Mouse (Mus musculus) kidney, adult 18-20 months (tissue): ENCODE measurements around the gene Kcnh2.

ENCODE experiments used
- DNase-seq: peaks from one replicate; pipeline ENCODE4 v3.0.0; 2021

Gene Kcnh2

GRCm38 (mm10) chr5:24307118-24307777, 44.2 kb downstream of the Kcnh2 start:
- DNase-seq, result no peak

DNA sequence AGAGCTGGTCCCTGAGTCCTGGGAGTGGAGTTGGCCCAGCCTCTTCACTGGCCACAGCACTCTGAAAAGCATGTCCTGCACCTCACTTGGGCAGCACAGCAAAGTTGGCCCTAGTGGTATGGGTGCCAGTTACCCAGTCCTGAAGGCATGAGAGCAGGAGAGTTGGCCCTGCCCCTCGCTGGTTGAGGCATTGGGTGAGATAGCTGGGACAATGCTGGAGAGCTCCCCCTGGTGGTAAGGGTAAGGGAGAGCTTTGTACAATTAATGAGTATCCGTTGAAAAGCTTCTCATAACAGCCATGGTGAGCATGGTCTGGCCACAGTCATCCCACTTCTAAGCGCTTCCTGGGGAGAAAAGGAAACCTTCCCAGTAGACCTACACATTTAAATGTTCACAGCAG, 48.2 kb downstream of the Kcnh2 start:
- no peak for DNase-seq

DNA sequence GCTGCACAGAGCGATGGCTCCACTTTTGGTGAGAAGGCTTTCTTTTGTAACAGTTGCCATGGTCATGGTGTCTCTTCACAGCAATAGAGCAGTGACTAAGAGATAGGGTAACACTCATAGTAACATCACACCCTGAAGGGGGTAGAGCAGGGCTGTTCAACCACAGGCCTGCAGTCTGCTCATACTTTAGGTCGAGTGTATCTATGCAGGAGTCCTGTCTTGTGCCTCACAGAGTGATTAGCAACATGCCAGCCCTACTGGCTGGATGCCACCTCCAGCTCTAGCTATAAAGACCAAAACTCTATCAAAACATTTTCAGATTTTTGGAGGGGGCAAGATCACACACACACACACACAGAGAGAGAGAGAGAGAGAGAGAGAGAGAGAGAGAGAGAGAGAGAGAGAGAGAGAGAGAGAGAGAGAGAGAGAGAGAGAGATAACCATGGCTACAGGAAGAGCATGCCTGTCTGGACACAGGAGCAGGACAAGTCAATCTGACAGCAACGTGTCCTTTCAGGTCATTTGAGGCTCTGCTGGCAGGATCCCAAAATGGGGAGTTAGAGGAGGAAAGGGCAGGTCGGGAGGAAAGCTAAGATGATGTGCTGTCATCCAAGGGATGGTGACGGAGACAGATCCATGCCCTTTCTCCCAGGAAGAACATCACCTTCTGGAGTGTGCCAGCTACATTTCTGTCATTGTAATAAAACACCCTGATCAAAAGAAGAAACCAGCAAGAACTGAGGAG, 51.4 kb downstream of the Kcnh2 start:
- DNase-seq, result no peak

DNA sequence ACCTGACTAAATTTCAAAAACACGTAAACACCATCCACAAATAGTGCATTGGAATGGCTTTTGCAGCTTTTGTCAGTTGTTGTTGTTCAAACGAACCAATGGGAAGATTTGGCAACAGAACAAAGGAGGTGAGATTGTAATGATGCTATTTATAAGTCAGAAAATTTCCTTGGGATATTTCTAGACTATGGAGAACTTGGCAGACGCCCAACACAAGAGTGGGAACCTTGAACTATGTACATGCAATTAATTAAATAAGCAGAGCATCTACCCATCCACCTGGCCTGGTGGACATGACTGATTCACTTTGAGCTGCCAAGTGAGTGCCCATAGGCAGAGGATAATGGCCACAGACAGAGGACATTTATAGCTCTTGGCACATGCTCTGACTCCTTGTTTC, 59.5 kb downstream of the Kcnh2 start:
- no peak for DNase-seq

DNA sequence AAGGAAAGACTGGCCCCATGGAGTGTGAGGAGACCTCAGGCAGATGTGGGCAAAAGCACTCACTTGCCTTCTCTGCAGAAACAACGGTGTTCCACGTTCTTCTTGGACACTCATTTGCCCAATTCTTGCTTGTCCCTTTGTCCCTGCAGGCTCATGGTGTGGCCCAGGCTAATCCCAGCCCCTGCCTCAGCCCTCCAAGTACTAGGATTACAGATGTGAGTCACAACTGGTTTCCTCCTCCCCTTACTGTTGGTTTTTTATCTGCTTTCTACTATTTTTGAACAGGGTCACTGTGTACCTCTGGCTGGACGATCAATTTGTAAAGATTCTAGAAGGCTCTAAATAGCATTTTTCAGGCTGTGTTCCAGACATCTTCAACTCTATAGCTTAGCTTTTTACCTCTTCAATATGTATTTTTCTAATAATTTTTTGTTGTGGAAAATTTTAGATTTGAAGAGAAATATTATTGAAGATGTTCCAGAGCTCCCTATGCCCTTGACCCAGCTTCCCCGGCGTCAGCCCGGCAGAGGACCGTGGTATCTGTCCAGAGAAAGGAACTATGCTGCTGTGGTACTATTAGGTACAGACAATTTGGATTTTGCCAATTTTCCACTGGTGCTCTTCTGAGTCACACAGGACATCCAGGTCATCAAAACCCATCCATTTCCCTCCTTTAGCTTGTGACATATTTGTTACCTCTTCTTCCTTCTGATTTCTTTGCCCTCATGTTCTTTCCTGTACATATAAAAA, 65.0 kb downstream of the Kcnh2 start:
- no peak for DNase-seq

DNA sequence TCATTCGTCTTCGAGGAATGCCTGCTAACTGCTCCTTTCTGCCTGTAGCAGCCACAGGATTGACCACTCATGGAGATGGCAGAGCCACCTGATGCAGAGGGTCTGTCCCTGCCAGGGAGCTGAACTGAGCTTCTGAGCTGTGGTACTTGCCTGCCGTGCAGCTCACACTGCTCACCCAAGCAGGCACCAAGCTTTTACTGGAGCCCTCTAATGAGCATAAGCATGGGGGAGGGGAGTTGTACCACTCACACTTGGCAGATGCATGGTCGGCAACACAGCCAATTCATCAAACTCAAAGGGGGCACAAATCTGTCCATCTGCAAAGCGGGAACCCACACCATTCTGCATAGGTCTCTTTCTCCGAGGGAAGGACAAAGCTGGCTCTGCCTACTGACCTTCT, 67.3 kb downstream of the Kcnh2 start:
- DNase-seq, result no peak

GRCm38 (mm10) chr5:24283181-24283580, 68.2 kb downstream of the Kcnh2 start:
- DNase-seq, result no peak

DNA sequence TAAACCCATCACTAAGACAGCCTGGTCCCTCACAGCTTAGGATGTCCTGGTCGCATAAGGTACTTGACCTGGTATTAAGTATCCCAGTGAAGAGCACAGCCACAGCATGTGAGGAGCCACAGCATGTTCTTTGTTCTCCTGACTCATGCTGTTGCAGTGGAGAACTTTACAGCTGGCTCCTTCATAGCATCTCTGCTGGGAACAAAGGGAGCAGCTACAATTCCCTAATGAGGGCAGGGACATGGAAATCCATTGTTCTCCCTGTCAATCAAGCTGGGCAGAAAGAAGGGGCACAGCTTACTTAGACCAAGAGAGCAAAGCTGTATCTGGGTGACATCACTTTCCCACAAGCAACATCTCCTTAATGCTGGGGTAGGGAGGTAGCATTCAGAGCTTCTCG, 70.9 kb downstream of the Kcnh2 start:
- no peak for DNase-seq

DNA sequence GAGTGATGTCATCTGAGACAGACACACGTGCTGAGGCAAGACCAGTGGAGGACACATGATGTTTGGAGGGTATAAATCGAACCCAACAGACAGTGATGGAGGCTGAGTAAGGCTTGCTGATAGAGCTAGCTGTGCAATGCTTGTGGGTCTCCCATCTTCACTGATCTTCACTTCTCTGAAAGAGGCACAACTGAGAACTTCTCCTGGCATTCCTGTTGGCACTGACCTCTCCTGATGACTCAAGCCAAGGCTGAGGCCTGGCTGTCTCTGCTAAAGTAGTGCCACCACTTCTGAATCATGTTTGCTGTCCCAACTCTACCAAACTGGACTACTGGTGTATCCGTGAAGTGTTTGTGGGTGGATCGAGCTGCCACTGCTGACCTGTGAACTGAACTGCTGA, 71.9 kb downstream of the Kcnh2 start:
- no peak for DNase-seq

DNA sequence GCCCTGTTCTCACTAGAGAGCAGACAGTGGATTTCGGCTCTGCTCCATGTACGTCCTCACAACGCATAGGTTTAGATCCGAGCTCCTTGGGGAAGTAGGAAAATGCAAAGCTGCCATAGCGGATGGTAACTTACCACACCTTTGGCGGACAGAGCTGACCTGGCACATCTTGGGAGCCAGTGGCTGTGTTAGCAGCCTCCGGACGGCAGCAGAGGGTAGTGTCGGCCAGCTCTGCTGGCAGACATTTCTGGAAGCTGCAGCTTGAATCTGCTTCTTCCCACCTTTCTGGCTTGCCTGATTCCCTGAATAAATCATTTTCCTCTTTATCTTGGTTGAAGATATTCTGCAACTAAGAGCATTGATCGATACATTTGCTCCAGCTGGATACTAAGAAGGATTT, 73.2 kb downstream of the Kcnh2 start:
- no peak for DNase-seq

DNA sequence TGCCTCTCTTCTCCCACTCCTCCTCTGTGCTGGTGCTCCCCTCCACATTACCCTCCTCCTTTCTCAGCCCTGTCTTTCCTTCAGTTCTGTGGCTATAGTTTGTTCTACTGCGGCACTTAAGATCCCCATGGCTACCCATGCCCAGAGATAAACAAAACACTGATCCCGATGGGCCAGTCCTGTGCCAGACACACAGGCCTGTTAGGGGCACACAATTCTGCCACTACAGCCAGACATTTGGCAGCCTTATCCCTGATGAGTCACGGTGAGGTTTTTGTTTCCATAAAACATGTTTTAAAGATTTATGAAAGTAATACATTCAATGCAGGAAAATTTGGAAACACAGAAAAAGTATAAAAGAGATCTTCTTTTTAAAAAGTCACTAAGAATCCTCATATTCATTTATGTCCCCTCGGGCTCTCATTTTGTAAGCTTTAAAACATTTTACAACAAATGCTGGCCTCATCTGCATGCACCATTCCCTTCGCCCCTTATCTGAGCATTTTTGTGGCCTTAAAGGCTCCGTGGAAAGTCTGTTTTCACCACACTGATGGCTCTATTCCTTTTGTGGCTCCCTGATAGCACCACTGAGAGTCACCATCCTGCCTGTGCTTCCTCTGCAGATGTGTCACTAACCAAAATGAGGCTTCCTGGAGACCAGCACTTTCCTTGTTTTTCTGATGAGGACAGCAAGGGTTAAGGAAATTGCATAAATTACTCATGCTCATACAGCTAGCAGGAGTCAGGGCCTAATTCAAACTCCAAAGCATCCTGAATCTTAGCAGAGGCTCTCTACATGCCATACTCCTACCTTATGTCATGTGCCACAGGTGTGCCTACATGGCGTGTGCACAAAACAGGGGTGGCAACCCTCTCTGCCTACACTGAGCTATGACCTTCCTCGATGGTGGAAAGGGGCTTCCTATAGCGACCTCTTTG, 77.5 kb downstream of the Kcnh2 start:
- no peak for DNase-seq

DNA sequence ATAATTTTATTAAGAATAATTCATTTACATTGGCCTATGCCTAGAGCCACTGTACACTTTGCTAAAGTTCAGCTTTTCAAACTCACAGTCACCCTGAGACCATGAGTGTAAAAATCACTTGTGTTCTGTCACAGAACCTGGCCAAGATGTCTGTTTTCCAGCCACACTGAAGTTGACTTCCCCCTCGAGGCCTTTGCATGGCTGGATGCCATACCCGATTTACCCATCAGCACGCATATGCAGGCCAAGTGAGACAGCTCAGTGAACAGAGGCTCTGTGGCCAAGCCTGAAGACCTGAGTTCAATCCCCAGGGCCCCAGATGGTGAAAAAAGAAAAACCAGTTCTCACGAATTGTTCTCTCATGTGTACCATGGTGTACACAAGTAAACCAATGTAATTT, 80.5 kb downstream of the Kcnh2 start:
- no peak for DNase-seq
